In genomic region chr10:14016287-14016970, GRCm38 (mm10) we compare ENCODE assay signal across 16 mouse cellular contexts. TPM values are rescaled to one million over a fixed set of nuclear protein-coding genes. Genes with fewer than 3 reads are reported as not detected.
A peak's percentile ranks its signal among the peaks of the same experiment; 100 is the strongest.
DNase-seq lines count a peak whose midpoint lies in the region; ATAC-seq and TF ChIP-seq lines count a peak whose summit lies in the region.
"Had no signal": no experiment of that assay in that cellular context is flagged by ENCODE, and none has a peak within 500 bp of the region (broad histone marks: within the 10 kb centered on the region; RNA-seq: fewer than 3 reads in every experiment).

No protein-coding gene starts in this region.

- peak; percentile 31; the same call in 1 of the 2 replicates for TF ChIP-seq CTCF in forebrain, postnatal 0 days (IDR thresholded peaks at IDR 0.05; ENCODE audit: low read depth)
- TF ChIP-seq CTCF in thymus, adult 2 months (IDR thresholded peaks at IDR 0.05; ENCODE audit: borderline replicate concordance, control insufficient read depth, extremely low read depth, insufficient read depth, low read length, poor library complexity), result no peak

- H3K27me3 ChIP-seq in forebrain, postnatal 0 days (ENCODE audit: insufficient read depth, low read length), result no peaks in the 10 kb centered on the region
- H3K27me3 ChIP-seq in forebrain, embryonic 14.5 days (replicated peaks; ENCODE audit: control insufficient read depth, insufficient read depth, low read length), result no peaks in the 10 kb centered on the region
- no peaks in the 10 kb centered on the region for H3K27me3 ChIP-seq in thymus, adult 2 months (ENCODE audit: control insufficient read depth, insufficient read depth, low read length)
- H3K27me3 ChIP-seq: limb, embryonic 15.5 days; midbrain, embryonic 12.5 days; neural tube, embryonic 15.5 days had no signal

- H3K27ac ChIP-seq in forebrain, postnatal 0 days (ENCODE audit: low read depth, low read length), result no peak overlapping the region
- H3K27ac ChIP-seq in forebrain, embryonic 14.5 days (ENCODE audit: low read depth, low read length), result no peak overlapping the region
- no peak overlapping the region; the same call in 1 of the 2 replicates for H3K27ac ChIP-seq in thymus, adult 2 months (ENCODE audit: control insufficient read depth, insufficient read depth, low read length)
- H3K27ac ChIP-seq: limb, embryonic 15.5 days; midbrain, embryonic 12.5 days; neural tube, embryonic 15.5 days had no signal

- no peak overlapping the region for H3K9ac ChIP-seq in forebrain, postnatal 0 days
- no peak overlapping the region for H3K9ac ChIP-seq in forebrain, embryonic 14.5 days (ENCODE audit: low read length)
- H3K9ac ChIP-seq: limb, embryonic 15.5 days; midbrain, embryonic 12.5 days; neural tube, embryonic 15.5 days had no signal

- no peaks in the 10 kb centered on the region for H3K36me3 ChIP-seq in forebrain, postnatal 0 days (ENCODE audit: insufficient read depth)
- no peaks in the 10 kb centered on the region for H3K36me3 ChIP-seq in forebrain, embryonic 14.5 days (ENCODE audit: control insufficient read depth, insufficient read depth, low read length)
- H3K36me3 ChIP-seq in thymus, adult 2 months (ENCODE audit: control insufficient read depth, insufficient read depth, low read length), result no peaks in the 10 kb centered on the region
- H3K36me3 ChIP-seq: limb, embryonic 15.5 days; midbrain, embryonic 12.5 days; neural tube, embryonic 15.5 days had no signal

- no peak overlapping the region for H3K4me2 ChIP-seq in forebrain, postnatal 0 days (ENCODE audit: low read depth)
- H3K4me2 ChIP-seq in forebrain, embryonic 14.5 days (ENCODE audit: low read length), result no peak overlapping the region
- H3K4me2 ChIP-seq: limb, embryonic 15.5 days; midbrain, embryonic 12.5 days; neural tube, embryonic 15.5 days had no signal

- peaks cover 5% of the 10 kb centered on the region for H3K4me1 ChIP-seq in forebrain, postnatal 0 days (ENCODE audit: insufficient read depth)
- peaks cover 12% of the 10 kb centered on the region for H3K4me1 ChIP-seq in forebrain, embryonic 14.5 days (ENCODE audit: control insufficient read depth, insufficient read depth, low read length)
- H3K4me1 ChIP-seq in thymus, adult 2 months (replicated peaks; ENCODE audit: control insufficient read depth, insufficient read depth, low read length), result peaks cover 16% of the 10 kb centered on the region

- 46% methylated on average over 13 of the region's 13 CpGs for WGBS in forebrain, postnatal 0 days
- 56% methylated on average over 13 of the region's 13 CpGs for WGBS in forebrain, embryonic 14.5 days
- 73% methylated on average over 13 of the region's 13 CpGs for WGBS in thymus, adult 2 months

- no peak for ATAC-seq in forebrain, postnatal 0 days
- ATAC-seq in forebrain, embryonic 14.5 days, result no peak

- DNase-seq in forebrain, postnatal 0 days, result no peak
- no peak for DNase-seq in forebrain, embryonic 14.5 days (ENCODE audit: low spot score)
- peak; percentile 26 for DNase-seq in layer of hippocampus, adult 11-12 months (ENCODE audit: low spot score)
- no peak for DNase-seq in layer of hippocampus, postnatal 25 days (ENCODE audit: extremely low spot score in 1 of 2, low spot score in 1 of 2)
- peak; percentile 75 for DNase-seq in ZHBTc4 (ENCODE audit: low read depth, low spot score)
- peak; percentile 62 for DNase-seq in thymus, adult 2 months
- no peak for DNase-seq in adrenal gland, postnatal 10 days
- DNase-seq in embryo, embryonic 10 days (ENCODE audit: low spot score), result no peak
- DNase-seq: adrenal gland, adult 2 months; embryo, embryonic 11 days; kidney, adult 2 months; right cerebral cortex, postnatal 25 days had no signal

- no peaks in the 10 kb centered on the region for H3K9me3 ChIP-seq in forebrain, postnatal 0 days (ENCODE audit: low read length)
- H3K9me3 ChIP-seq in forebrain, embryonic 14.5 days (replicated peaks; ENCODE audit: control insufficient read depth, low read length), result no peaks in the 10 kb centered on the region
- H3K9me3 ChIP-seq: limb, embryonic 15.5 days; midbrain, embryonic 12.5 days; neural tube, embryonic 15.5 days had no signal

- no peak for TF ChIP-seq POLR2A in thymus, adult 2 months (IDR thresholded peaks at IDR 0.05; ENCODE audit: control insufficient read depth, extremely low read depth, insufficient read depth, low read length, poor library complexity)

- H3K4me3 ChIP-seq in forebrain, postnatal 0 days (ENCODE audit: low read depth, low read length), result no peak overlapping the region
- no peak overlapping the region for H3K4me3 ChIP-seq in forebrain, embryonic 14.5 days (ENCODE audit: low read depth, low read length)
- no peak overlapping the region for H3K4me3 ChIP-seq in thymus, adult 2 months (ENCODE audit: control insufficient read depth, insufficient read depth, low read length)
- H3K4me3 ChIP-seq: erythroblast, embryonic 14.5 days; limb, embryonic 15.5 days; midbrain, embryonic 12.5 days; neural tube, embryonic 15.5 days had no signal

RNA-seq across cellular contexts. Expression of gene Hivep2, which starts 50.6 kb away (rescaled TPM):
- total RNA-seq in forebrain, postnatal 0 days (2014; rRNA removed), result 55.4 and 66.6 TPM in 2 replicates
- 17.8 and 22.9 TPM in 2 replicates for polyA plus RNA-seq in forebrain, postnatal 0 days (2015; fragmentation: Nextera tagmentation; extraction: Ambion mirVana)
- polyA plus RNA-seq in forebrain, embryonic 14.5 days (2014; fragmentation: Nextera tagmentation; extraction: Ambion mirVana), result 21.1 and 36.8 TPM in 2 replicates
- total RNA-seq in layer of hippocampus, postnatal 25 days (2021), result 100 to 1,000 TPM; 202 to 236 TPM
- 26.4 and 32.0 TPM in 2 replicates for polyA plus RNA-seq in thymus, adult 2 months (2012; rRNA removed)
- total RNA-seq in adrenal gland, postnatal 10 days (2021), result 10 to 100 TPM; 20.8 to 32.4 TPM
- polyA plus RNA-seq: erythroblast, embryonic 14.5 days had no signal

Comparison
In these comparisons a context has a peak if more than half of its experiments do, and no peak if none do; other contexts are left out.
1. DNase-seq: peak in layer of hippocampus, adult 11-12 months (single experiment), ZHBTc4 (single experiment) and thymus, adult 2 months (single experiment); none in forebrain, postnatal 0 days (single experiment), forebrain, embryonic 14.5 days (single experiment), layer of hippocampus, postnatal 25 days (0 of 2), adrenal gland, postnatal 10 days (single experiment) and embryo, embryonic 10 days (single experiment).